In the genomic region with DNA sequence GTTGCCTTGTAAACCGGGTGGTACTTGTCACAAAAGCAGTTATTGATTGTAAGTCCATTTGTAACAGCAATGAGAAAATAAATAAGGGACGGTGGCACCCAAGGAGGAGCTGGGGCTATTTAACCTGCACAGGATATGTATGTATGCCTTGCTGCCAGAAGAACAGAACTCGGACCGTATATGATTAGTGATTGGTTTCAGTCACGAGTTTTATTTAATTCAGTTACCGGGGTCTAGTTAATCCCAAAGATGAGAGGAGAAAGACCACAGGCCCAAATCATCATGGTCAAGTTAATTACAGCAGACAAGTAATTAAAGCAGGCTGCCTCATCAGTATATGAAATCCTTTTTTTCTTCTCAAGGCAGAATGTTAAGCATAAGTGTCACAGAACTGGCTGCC, we compare ENCODE assay signal across 16 mouse cellular contexts. TPM values are rescaled to one million over a fixed set of nuclear protein-coding genes. Genes with fewer than 3 reads are reported as not detected.
DNase-seq lines count a peak whose midpoint lies in the region; ATAC-seq and TF ChIP-seq lines count a peak whose summit lies in the region.
"Had no signal": no experiment of that assay in that cellular context is flagged by ENCODE, and none has a peak within 500 bp of the region (broad histone marks: within the 10 kb centered on the region; RNA-seq: fewer than 3 reads in every experiment).

No protein-coding gene starts in this region.

- peaks cover 23% of the 10 kb centered on the region for H3K4me1 ChIP-seq in embryonic facial prominence, embryonic 12.5 days
- H3K4me1 ChIP-seq in embryonic facial prominence, embryonic 10.5 days = peaks cover 40% of the 10 kb centered on the region
- peaks cover 11% of the 10 kb centered on the region for H3K4me1 ChIP-seq in heart, postnatal 0 days (ENCODE audit: control insufficient read depth, insufficient read depth)
- H3K4me1 ChIP-seq in hindbrain, embryonic 13.5 days (replicated peaks) = peaks cover 27% of the 10 kb centered on the region
- H3K4me1 ChIP-seq in midbrain, embryonic 14.5 days (ENCODE audit: control insufficient read depth, insufficient read depth, low read length) = peaks cover 22% of the 10 kb centered on the region

- no peak overlapping the region for H3K4me3 ChIP-seq in embryonic facial prominence, embryonic 12.5 days
- no peak overlapping the region for H3K4me3 ChIP-seq in embryonic facial prominence, embryonic 10.5 days
- no peak overlapping the region for H3K4me3 ChIP-seq in heart, postnatal 0 days (ENCODE audit: low read depth, low read length)
- no peak overlapping the region for H3K4me3 ChIP-seq in hindbrain, embryonic 13.5 days
- no peak overlapping the region for H3K4me3 ChIP-seq in midbrain, embryonic 14.5 days (replicated peaks; ENCODE audit: low read depth, low read length)
- H3K4me3 ChIP-seq: heart, embryonic 15.5 days; kidney, embryonic 15.5 days; limb, embryonic 15.5 days had no signal

- H3K9ac ChIP-seq in embryonic facial prominence, embryonic 12.5 days = no peak overlapping the region
- no peak overlapping the region for H3K9ac ChIP-seq in heart, postnatal 0 days (replicated peaks; ENCODE audit: low read depth, low read length)
- peak overlapping the region; percentile 29; the same call in 1 of the 2 replicates for H3K9ac ChIP-seq in hindbrain, embryonic 13.5 days
- H3K9ac ChIP-seq in midbrain, embryonic 14.5 days (replicated peaks; ENCODE audit: low read length) = no peak overlapping the region; the same call in 1 of the 2 replicates
- H3K9ac ChIP-seq: heart, embryonic 15.5 days; kidney, embryonic 15.5 days; limb, embryonic 15.5 days had no signal

- TF ChIP-seq EP300 in heart, postnatal 0 days (IDR thresholded peaks at IDR 0.05; ENCODE audit: low read depth) = no peak

- no peaks in the 10 kb centered on the region for H3K27me3 ChIP-seq in embryonic facial prominence, embryonic 12.5 days
- H3K27me3 ChIP-seq in embryonic facial prominence, embryonic 10.5 days (replicated peaks; ENCODE audit: low read depth, poor library complexity, severe bottlenecking) = no peaks in the 10 kb centered on the region
- no peaks in the 10 kb centered on the region for H3K27me3 ChIP-seq in heart, postnatal 0 days (ENCODE audit: control insufficient read depth, insufficient read depth, low read length)
- H3K27me3 ChIP-seq in hindbrain, embryonic 13.5 days = no peaks in the 10 kb centered on the region
- H3K27me3 ChIP-seq in midbrain, embryonic 14.5 days (ENCODE audit: control insufficient read depth, insufficient read depth, low read length) = no peaks in the 10 kb centered on the region
- H3K27me3 ChIP-seq: heart, embryonic 15.5 days; kidney, embryonic 15.5 days; limb, embryonic 15.5 days had no signal

- H3K36me3 ChIP-seq in embryonic facial prominence, embryonic 12.5 days = peaks cover 19% of the 10 kb centered on the region
- peaks cover 23% of the 10 kb centered on the region for H3K36me3 ChIP-seq in embryonic facial prominence, embryonic 10.5 days (replicated peaks)
- no peaks in the 10 kb centered on the region for H3K36me3 ChIP-seq in heart, postnatal 0 days (replicated peaks; ENCODE audit: control insufficient read depth, insufficient read depth, low read length)
- H3K36me3 ChIP-seq in hindbrain, embryonic 13.5 days = peaks cover 13% of the 10 kb centered on the region
- peaks cover 8% of the 10 kb centered on the region for H3K36me3 ChIP-seq in midbrain, embryonic 14.5 days (ENCODE audit: control insufficient read depth, insufficient read depth, low read length)
- H3K36me3 ChIP-seq: heart, embryonic 15.5 days had no signal

- peak overlapping the region; percentile 6; the same call in 1 of the 2 replicates for H3K27ac ChIP-seq in embryonic facial prominence, embryonic 12.5 days
- H3K27ac ChIP-seq in embryonic facial prominence, embryonic 10.5 days (replicated peaks) = no peak overlapping the region
- H3K27ac ChIP-seq in heart, postnatal 0 days (ENCODE audit: low read depth) = 0 out of 2 replicates have a peak overlapping the region, but pooled peaks have one; percentile 20
- peak overlapping the region; percentile 75 for H3K27ac ChIP-seq in hindbrain, embryonic 13.5 days
- peak overlapping the region; percentile 89 for H3K27ac ChIP-seq in midbrain, embryonic 14.5 days (replicated peaks; ENCODE audit: low read depth, low read length)

- DNase-seq in embryonic facial prominence, embryonic 10.5 days (ENCODE audit: low spot score) = no peak
- DNase-seq in heart, postnatal 0 days (ENCODE audit: low spot score) = no peak
- no peak for DNase-seq in heart, postnatal 36 days
- DNase-seq in midbrain, embryonic 14.5 days = peak; percentile 58
- DNase-seq in natural killer cell, adult 2 months (ENCODE audit: low spot score in 2 of 2) = no peak
- DNase-seq in cerebellum, adult 9-10 months = no peak
- DNase-seq: adrenal gland, adult 2 months; cerebellum, adult 11-12 months; cerebellum, postnatal 36 days; lung, postnatal 14 days had no signal

- 54% methylated on average over 6 of the region's 6 CpGs for WGBS in embryonic facial prominence, embryonic 12.5 days
- whole genome bisulfite sequencing in embryonic facial prominence, embryonic 10.5 days = 69% methylated on average over 6 of the region's 6 CpGs
- 75% methylated on average over 6 of the region's 6 CpGs for WGBS in heart, postnatal 0 days
- WGBS in hindbrain, embryonic 13.5 days = 52% methylated on average over 6 of the region's 6 CpGs
- 12% methylated on average over 6 of the region's 6 CpGs for WGBS in midbrain, embryonic 14.5 days

- intact Hi-C loops in heart, postnatal 36 days (cut with DNase I) = loop anchor here (2.0 kb wide), 1 partner anchor 29 kb away; no protein-coding TSS in a partner anchor

- no peak for TF ChIP-seq CTCF in heart, postnatal 0 days (IDR thresholded peaks at IDR 0.05; ENCODE audit: low read depth)

- no peak for ATAC-seq in embryonic facial prominence, embryonic 12.5 days (ENCODE audit: insufficient number of reproducible peaks, insufficient read depth, low FRiP score, low TSS enrichment)
- ATAC-seq in heart, postnatal 0 days (ENCODE audit: insufficient read depth, low read depth) = no peak
- ATAC-seq in hindbrain, embryonic 13.5 days (ENCODE audit: low FRiP score) = no peak
- no peak for ATAC-seq in midbrain, embryonic 14.5 days (ENCODE audit: low FRiP score, low TSS enrichment)
- ATAC-seq: CD4-positive, CD25-positive, alpha-beta regulatory T cell, adult 4 months had no signal

- H3K9me3 ChIP-seq in embryonic facial prominence, embryonic 12.5 days = no peaks in the 10 kb centered on the region
- H3K9me3 ChIP-seq in embryonic facial prominence, embryonic 10.5 days = no peaks in the 10 kb centered on the region
- no peaks in the 10 kb centered on the region for H3K9me3 ChIP-seq in heart, postnatal 0 days (replicated peaks; ENCODE audit: control insufficient read depth, low read length)
- H3K9me3 ChIP-seq in hindbrain, embryonic 13.5 days = no peaks in the 10 kb centered on the region
- no peaks in the 10 kb centered on the region for H3K9me3 ChIP-seq in midbrain, embryonic 14.5 days (ENCODE audit: control insufficient read depth, low read length)
- H3K9me3 ChIP-seq: heart, embryonic 15.5 days; kidney, embryonic 15.5 days; limb, embryonic 15.5 days had no signal

- H3K4me2 ChIP-seq in embryonic facial prominence, embryonic 12.5 days (replicated peaks) = no peak overlapping the region
- no peak overlapping the region for H3K4me2 ChIP-seq in heart, postnatal 0 days (ENCODE audit: low read depth, low read length)
- no peak overlapping the region for H3K4me2 ChIP-seq in hindbrain, embryonic 13.5 days
- H3K4me2 ChIP-seq in midbrain, embryonic 14.5 days (ENCODE audit: low read length) = no peak overlapping the region
- H3K4me2 ChIP-seq: limb, embryonic 15.5 days had no signal

RNA-seq across cellular contexts. Expression of gene Hspa8, which starts 15.3 kb away (rescaled TPM):
- polyA plus RNA-seq in embryonic facial prominence, embryonic 12.5 days (2016; fragmentation: Nextera tagmentation; extraction: Ambion mirVana) = 2,550 and 2,595 TPM in 2 replicates
- polyA plus RNA-seq in embryonic facial prominence, embryonic 10.5 days (2016; fragmentation: Nextera tagmentation; extraction: Ambion mirVana) = 3,691 and 4,038 TPM in 2 replicates
- total RNA-seq in heart, postnatal 0 days (2014; rRNA removed; ENCODE audit: low replicate concordance) = 2,627 and 2,715 TPM in 2 replicates
- 1,298 and 1,386 TPM in 2 replicates for polyA plus RNA-seq in heart, postnatal 0 days (2015; fragmentation: Nextera tagmentation; extraction: Ambion mirVana)
- total RNA-seq in heart, postnatal 36 days (2021) = 1,000 to 10,000 TPM; 1,282 to 1,390 TPM
- 2,762 and 2,865 TPM in 2 replicates for polyA plus RNA-seq in hindbrain, embryonic 13.5 days (2015; fragmentation: Nextera tagmentation; extraction: Ambion mirVana)
- 2,437 and 3,041 TPM in 2 replicates for polyA plus RNA-seq in midbrain, embryonic 14.5 days (2014; fragmentation: Nextera tagmentation; extraction: Ambion mirVana)
